Mouse (Mus musculus): ENCODE results near the gene Gm49322. TPM values are rescaled to one million over a fixed set of nuclear protein-coding genes. Genes with fewer than 3 reads are reported as not detected.

Gm49322 gene
- total and polyA plus RNA-seq, 3 experiments, result 0.28 to 1.8 (median 1.1) TPM

DNA sequence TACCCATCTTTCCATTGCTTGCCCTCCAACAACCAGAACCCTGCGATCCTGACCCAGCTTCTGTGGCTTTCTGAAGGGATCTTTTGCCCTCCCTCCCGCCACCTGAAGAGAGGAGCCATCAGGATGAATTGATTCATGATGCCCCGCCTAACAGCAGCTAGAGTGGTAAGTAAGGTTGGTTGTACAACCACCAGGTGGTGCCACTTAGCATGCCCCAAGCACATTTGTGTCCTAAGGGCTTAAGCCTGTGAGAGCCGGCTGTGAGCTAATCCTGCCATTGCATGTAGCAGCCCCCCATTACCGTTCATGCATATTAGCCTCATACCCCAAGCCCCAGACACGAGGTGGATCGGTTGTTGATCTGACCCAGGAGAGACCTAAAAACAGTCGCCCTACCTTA lies 26.9 kb upstream of the Gm49322 start:
- H3K4me3 ChIP-seq (replicated peaks in 1 of 3; ENCODE audit: low read depth in 2 of 3, low read length in 2 of 3, poor library complexity in 1 of 3), result peak overlapping the region; percentile 57 to 91 (median 69)
- H3K36me3 ChIP-seq (replicated peaks in 1 of 2; ENCODE audit: control insufficient read depth in 1 of 2, insufficient read depth in 1 of 2, low read length in 1 of 2), result peaks cover 8 to 37% of the 10 kb centered on the region in 2 experiments
- H3K9me3 ChIP-seq (replicated peaks; ENCODE audit: low read length), result no peaks in the 10 kb centered on the region
- H3K79me2 ChIP-seq (replicated peaks; ENCODE audit: control insufficient read depth, extremely low read depth, insufficient read depth, poor library complexity, severe bottlenecking), result peaks cover 27% of the 10 kb centered on the region
- H3K27me3 ChIP-seq (replicated peaks), result no peaks in the 10 kb centered on the region
- H3K9ac ChIP-seq (ENCODE audit: insufficient read depth, low read depth), result peak overlapping the region; percentile 68
- in situ Hi-C loops (cut with MboI; ENCODE audit: low pct_ligation_motif_present, low pct_unique_long_range_greater_than_20kb, low sequenced_read_pairs), result loop anchor here (5.0 kb wide), 1 partner anchor 108 kb away; no protein-coding TSS in a partner anchor
- H3K27ac ChIP-seq (ENCODE audit: insufficient read depth, low read depth), result peak overlapping the region; percentile 62
- TF ChIP-seq E2F4 (IDR thresholded peaks at IDR 0.05; ENCODE audit: insufficient replicate concordance, low read depth, low read length), result no peak
- TF ChIP-seq IRF4 (IDR thresholded peaks at IDR 0.05; ENCODE audit: low read depth, low read length), result peak; percentile 51
- TF ChIP-seq MEF2A (IDR thresholded peaks at IDR 0.05; ENCODE audit: borderline replicate concordance, low read depth, low read length), result peak; percentile 12; the same call in 1 of the 2 replicates
- TF ChIP-seq JUN (IDR thresholded peaks at IDR 0.05; ENCODE audit: insufficient read depth, low read depth, low read length), result no peak
- TF ChIP-seq MYC (IDR thresholded peaks at IDR 0.05; ENCODE audit: low read depth, low read length), result peak; percentile 93
- no peak for TF ChIP-seq USF2 (conservative IDR thresholded peaks at IDR 0.05; ENCODE audit: low read depth, low read length)
- no peak for TF ChIP-seq MAFK (IDR thresholded peaks at IDR 0.05; ENCODE audit: insufficient replicate concordance, low read length)
- TF ChIP-seq ZKSCAN1 (IDR thresholded peaks at IDR 0.05; ENCODE audit: borderline replicate concordance, low read depth, low read length), result no peak
- no peak for TF ChIP-seq UBTF (IDR thresholded peaks at IDR 0.05; ENCODE audit: low read depth, low read length)
- 0 out of 2 replicates have a peak, but pooled peaks have one; percentile 26 for TF ChIP-seq ELF1 (IDR thresholded peaks at IDR 0.05; ENCODE audit: low read depth, low read length)
- TF ChIP-seq TCF12 (IDR thresholded peaks at IDR 0.05; ENCODE audit: low read depth, low read length), result no peak
- no peak for TF ChIP-seq RCOR1 (conservative IDR thresholded peaks at IDR 0.05; ENCODE audit: low read depth, low read length)
- peak; percentile 64; the same call in 1 of the 2 replicates for TF ChIP-seq MAZ (IDR thresholded peaks at IDR 0.05; ENCODE audit: low read depth, low read length)
- peak; percentile 61; the same call in 1 of the 2 replicates for TF ChIP-seq MXI1 (IDR thresholded peaks at IDR 0.05; ENCODE audit: low read depth, low read length)
- no peak for TF ChIP-seq ZC3H11A (IDR thresholded peaks at IDR 0.05; ENCODE audit: low read depth, low read length)
- TF ChIP-seq GABPA (IDR thresholded peaks at IDR 0.05; ENCODE audit: insufficient replicate concordance, low read depth, low read length), result no peak
- peak in 1 of 2 experiments; percentile 88 for TF ChIP-seq CTCF (conservative IDR thresholded peaks at IDR 0.05 in 1 of 2, IDR thresholded peaks at IDR 0.05 in 1 of 2; ENCODE audit: low read depth in 2 of 2, low read length in 2 of 2)
- no peak for TF ChIP-seq NRF1 (IDR thresholded peaks at IDR 0.05; ENCODE audit: low read depth, low read length)
- TF ChIP-seq POLR2AphosphoS2 (IDR thresholded peaks at IDR 0.05; ENCODE audit: low read depth, low read length), result no peak
- TF ChIP-seq SMC3 (IDR thresholded peaks at IDR 0.05; ENCODE audit: low read depth, low read length), result peak; percentile 87
- peak; percentile 58; the same call in 1 of the 2 replicates for TF ChIP-seq MAX (IDR thresholded peaks at IDR 0.05; ENCODE audit: low read length)
- 0 out of 2 replicates have a peak, but pooled peaks have one; percentile 7 for TF ChIP-seq EP300 (IDR thresholded peaks at IDR 0.05; ENCODE audit: low read length)
- 0 out of 2 replicates have a peak, but pooled peaks have one; percentile 22 for TF ChIP-seq ETS1 (conservative IDR thresholded peaks at IDR 0.05; ENCODE audit: low read depth, low read length)
- TF ChIP-seq TBP (conservative IDR thresholded peaks at IDR 0.05; ENCODE audit: low read depth, low read length), result no peak
- TF ChIP-seq HCFC1 (IDR thresholded peaks at IDR 0.05; ENCODE audit: low read depth, low read length), result no peak; the same call in 1 of the 2 replicates
- TF ChIP-seq ZMIZ1 (IDR thresholded peaks at IDR 0.05; ENCODE audit: low read depth, low read length), result no peak
- peak; percentile 47; the same call in 1 of the 2 replicates for TF ChIP-seq POLR2A (IDR thresholded peaks at IDR 0.05; ENCODE audit: low read depth, low read length)
- TF ChIP-seq JUND (conservative IDR thresholded peaks at IDR 0.05; ENCODE audit: low read depth, low read length), result no peak
- no peak for TF ChIP-seq KAT2A (IDR thresholded peaks at IDR 0.05; ENCODE audit: insufficient replicate concordance, low read length)
- 0 out of 2 replicates have a peak, but pooled peaks have one; percentile 43 for TF ChIP-seq BHLHE40 (IDR thresholded peaks at IDR 0.05; ENCODE audit: low read depth, low read length)
- TF ChIP-seq CHD2 (IDR thresholded peaks at IDR 0.05; ENCODE audit: low read length), result no peak
- TF ChIP-seq SIN3A (IDR thresholded peaks at IDR 0.05; ENCODE audit: low read length), result no peak; the same call in 1 of the 2 replicates
- peak; percentile 56 for TF ChIP-seq NELFE (IDR thresholded peaks at IDR 0.05; ENCODE audit: low read depth, low read length)
- 0 out of 2 replicates have a peak, but pooled peaks have one; percentile 15 for TF ChIP-seq ZNF384 (IDR thresholded peaks at IDR 0.05; ENCODE audit: low read depth, low read length)
- no peak for TF ChIP-seq PAX5 (IDR thresholded peaks at IDR 0.05; ENCODE audit: low read length)
- TF ChIP-seq USF1 (IDR thresholded peaks at IDR 0.05; ENCODE audit: low read depth, low read length), result no peak
- no peak for TF ChIP-seq CHD1 (IDR thresholded peaks at IDR 0.05; ENCODE audit: low read depth, low read length)
- peak; percentile 60 for TF ChIP-seq RAD21 (IDR thresholded peaks at IDR 0.05; ENCODE audit: low read depth, low read length)
- peak; percentile 96 for DNase-seq (ENCODE audit: extremely low read depth)
- H3K4me1 ChIP-seq (ENCODE audit: control insufficient read depth in 1 of 2, insufficient read depth in 2 of 2), result peaks cover 15 to 49% of the 10 kb centered on the region in 2 experiments
- dilution Hi-C loops (cut with MboI; ENCODE audit: extremely low pct_ligation_motif_present, extremely low pct_unique_long_range_greater_than_20kb, low sequenced_read_pairs), result no loop called here
- peak overlapping the region; percentile 76 for H3K4me2 ChIP-seq (ENCODE audit: insufficient read depth, low read depth, poor library complexity, severe bottlenecking)

All from CH12.LX (cell line).